Mouse (Mus musculus) limb, embryonic 15.5 days (tissue): Measurements from ENCODE around the gene Psmb8. TPM values are rescaled to one million over a fixed set of nuclear protein-coding genes. Genes with fewer than 3 reads are reported as not detected.

Experiments
- ATAC-seq: fragments of 200-750 bp; cut with Nextera tagmentation; 2 replicates; pipeline ENCODE4 v1.8.0; 2017; ENCODE audit warnings: low read depth, moderate TSS enrichment; ENCODE audit not compliant: insufficient number of reproducible peaks, low FRiP score, low TSS enrichment
- H3K27ac ChIP-seq: fragments of 300-500 bp; sonication (generic); 2 replicates; pipeline ENCODE4 v1.5.1; 2015; ENCODE audit warnings: moderate library complexity, mild to moderate bottlenecking, inconsistent platforms
- H3K27me3 ChIP-seq: fragments of 300-500 bp; sonication (generic); 2 replicates; pipeline ENCODE4 v1.6.1; 2015; ENCODE audit warnings: inconsistent platforms
- H3K36me3 ChIP-seq: fragments of 300-500 bp; sonication (generic); 2 replicates; pipeline ENCODE4 v1.6.1; 2015; ENCODE audit warnings: inconsistent platforms
- H3K4me1 ChIP-seq: fragments of 300-500 bp; sonication (generic); 2 replicates; pipeline ENCODE4 v1.6.1; 2015; ENCODE audit warnings: inconsistent platforms
- H3K4me2 ChIP-seq: fragments of 300-500 bp; sonication (generic); 2 replicates; pipeline ENCODE4 v1.6.1; 2015; ENCODE audit warnings: mild to moderate bottlenecking, inconsistent platforms
- H3K4me3 ChIP-seq: fragments of 300-500 bp; sonication (generic); 2 replicates; pipeline ENCODE4 v1.5.1; 2015; ENCODE audit warnings: mild to moderate bottlenecking, inconsistent platforms
- H3K9ac ChIP-seq: fragments of 300-500 bp; sonication (generic); 2 replicates; pipeline ENCODE4 v1.6.1; 2015; ENCODE audit warnings: inconsistent platforms
- H3K9me3 ChIP-seq: fragments of 300-500 bp; sonication (generic); 2 replicates; pipeline ENCODE4 v1.6.1; 2016; ENCODE audit warnings: inconsistent platforms
- WGBS: fragments of 180-500 bp; shearing (Covaris S2); methylation state at CpG from one replicate; pipeline ENCODE4 v1.1.7; 2015; 5-methylcytosine and 5-hydroxymethylcytosine counted together
- polyA plus RNA-seq: library from polyadenylated mRNA; unstranded; fragments of >200 nt; fragmentation: Nextera tagmentation; extraction: Ambion mirVana; gene quantifications from 2 replicates; pipeline ENCODE4 v1.2.1, GENCODE M21; 2015

Gene Psmb8
- polyA plus RNA-seq, 1 experiment from 2014 or later = 12.1 TPM

DNA sequence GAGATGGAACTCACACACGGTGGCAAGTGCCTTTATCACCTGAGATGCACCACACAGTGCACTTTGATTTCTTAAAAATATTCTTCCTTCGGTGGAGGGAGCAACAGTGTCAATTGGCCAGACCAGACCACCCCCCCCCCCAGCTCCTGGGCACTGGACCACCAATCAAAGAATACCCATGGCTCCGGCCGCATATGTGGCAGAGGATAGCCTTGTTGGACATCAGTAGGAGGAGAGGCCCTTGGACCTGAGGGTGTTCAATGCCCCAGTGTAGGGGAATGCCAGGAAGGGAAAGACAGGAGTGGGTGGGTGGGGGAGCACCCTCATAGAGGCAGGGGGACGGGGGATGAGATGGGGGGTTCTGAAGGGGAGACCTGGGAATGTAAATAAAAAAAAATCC lies 9.2 kb downstream of the Psmb8 start:
- Histone ChIP-seq H3K9ac (no peak overlapping the region), H3K4me3 (no peak overlapping the region), H3K27me3 (peaks cover 60% of the 10 kb centered on the region), H3K4me2 (no peak overlapping the region), H3K4me1 (peaks cover 8% of the 10 kb centered on the region), H3K36me3 (no peaks in the 10 kb centered on the region), H3K27ac (no peak overlapping the region), H3K9me3 (no peaks in the 10 kb centered on the region)
- no peak for ATAC-seq
- 85% methylated on average over 5 of the region's 5 CpGs for WGBS

GRCm38 (mm10) chr17:34207456-34207855 lies 9.9 kb downstream of the Psmb8 start:
- ATAC-seq = no peak
- H3K4me3 ChIP-seq = no peak overlapping the region
- no peak overlapping the region for H3K27ac ChIP-seq
- 56% methylated on average over 3 of the region's 3 CpGs for WGBS
- peaks cover 8% of the 10 kb centered on the region for H3K4me1 ChIP-seq
- no peaks in the 10 kb centered on the region for H3K36me3 ChIP-seq
- H3K9me3 ChIP-seq = no peaks in the 10 kb centered on the region
- H3K4me2 ChIP-seq = no peak overlapping the region
- H3K9ac ChIP-seq = no peak overlapping the region
- peaks cover 67% of the 10 kb centered on the region for H3K27me3 ChIP-seq

DNA sequence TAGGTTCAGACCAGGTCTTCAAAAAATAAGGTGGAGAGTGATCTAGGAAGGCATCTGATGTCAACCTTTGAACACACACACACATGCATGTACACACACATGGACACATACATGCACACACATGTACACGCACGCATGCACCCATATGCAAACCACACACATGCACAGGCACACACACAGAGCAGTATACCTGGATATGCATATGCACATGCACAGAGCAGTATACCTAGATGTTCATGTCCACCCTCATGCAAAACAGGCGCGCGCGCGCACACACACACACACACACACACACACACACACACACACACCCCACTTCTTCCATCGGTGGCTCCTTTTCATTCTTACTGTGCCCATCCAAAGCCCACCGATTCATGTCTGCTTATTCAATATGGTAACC lies 10.3 kb downstream of the Psmb8 start:
- Histone ChIP-seq H3K36me3 (no peaks in the 10 kb centered on the region), H3K27me3 (peaks cover 68% of the 10 kb centered on the region), H3K4me3 (no peak overlapping the region), H3K9ac (no peak overlapping the region), H3K4me1 (peaks cover 8% of the 10 kb centered on the region), H3K4me2 (no peak overlapping the region), H3K9me3 (no peaks in the 10 kb centered on the region), H3K27ac (no peak overlapping the region)
- ATAC-seq = no peak
- WGBS = 96% methylated on average over 9 of the region's 9 CpGs

DNA sequence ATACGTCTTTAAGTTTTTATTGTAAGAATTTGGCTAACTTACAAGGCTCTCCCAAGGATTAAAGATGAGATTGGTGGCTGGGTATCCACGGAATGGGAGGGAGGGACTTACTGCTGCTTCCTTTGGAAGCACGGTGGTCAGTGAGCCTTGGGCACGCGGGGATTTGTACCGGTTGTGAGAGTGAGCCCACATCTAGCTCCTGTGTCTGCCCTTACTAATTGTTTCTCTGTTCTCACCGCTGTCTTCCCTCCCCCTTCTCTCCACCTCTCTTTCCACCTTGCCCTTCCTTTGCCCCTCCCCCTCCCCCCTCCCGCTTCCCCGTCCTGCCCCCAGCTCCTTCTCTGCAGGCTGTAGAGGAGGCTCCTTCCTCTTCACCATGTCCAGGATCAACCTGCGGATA lies 10.9 kb downstream of the Psmb8 start:
- ATAC-seq = no peak
- no peak overlapping the region for H3K9ac ChIP-seq
- WGBS = 23% methylated on average over 10 of the region's 10 CpGs
- no peak overlapping the region for H3K4me3 ChIP-seq
- no peak overlapping the region for H3K27ac ChIP-seq
- H3K4me2 ChIP-seq = no peak overlapping the region
- peaks cover 69% of the 10 kb centered on the region for H3K27me3 ChIP-seq
- no peaks in the 10 kb centered on the region for H3K9me3 ChIP-seq
- no peaks in the 10 kb centered on the region for H3K36me3 ChIP-seq
- H3K4me1 ChIP-seq = peaks cover 8% of the 10 kb centered on the region

DNA sequence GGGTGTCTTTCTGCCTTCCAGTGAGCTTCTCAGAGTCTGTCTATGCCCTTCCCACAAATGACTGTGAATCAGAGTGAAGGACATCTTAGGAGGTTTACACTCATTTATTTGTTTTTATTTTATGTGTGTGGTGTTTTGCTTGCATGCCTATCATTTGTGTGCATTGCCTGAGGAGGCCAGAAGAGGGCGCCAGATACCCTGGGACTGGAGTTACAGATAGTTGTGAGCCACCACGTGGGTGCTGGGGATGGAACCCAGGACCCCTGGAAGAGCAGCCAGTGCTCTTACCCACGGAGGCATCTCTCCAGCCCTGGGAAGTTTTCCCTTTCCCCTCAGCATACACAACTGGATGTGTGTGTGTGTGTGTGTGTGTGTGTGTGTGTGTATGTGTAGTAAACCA lies 12.2 kb downstream of the Psmb8 start:
- H3K36me3 ChIP-seq = no peaks in the 10 kb centered on the region
- ATAC-seq = no peak
- no peak overlapping the region for H3K4me2 ChIP-seq
- peaks cover 80% of the 10 kb centered on the region for H3K27me3 ChIP-seq
- H3K4me1 ChIP-seq = peaks cover 8% of the 10 kb centered on the region
- H3K27ac ChIP-seq = no peak overlapping the region
- WGBS = 60% methylated on average over 3 of the region's 3 CpGs
- no peaks in the 10 kb centered on the region for H3K9me3 ChIP-seq
- no peak overlapping the region for H3K4me3 ChIP-seq
- H3K9ac ChIP-seq = no peak overlapping the region

- Histone ChIP-seq H3K4me1 (no peaks in the 10 kb centered on the region), H3K9me3 (no peaks in the 10 kb centered on the region), H3K4me3 (no peak overlapping the region), H3K4me2 (no peak overlapping the region), H3K36me3 (no peaks in the 10 kb centered on the region), H3K27ac (no peak overlapping the region), H3K27me3 (peaks cover 78% of the 10 kb centered on the region), H3K9ac (no peak overlapping the region)
- 73% methylated on average over 3 of the region's 3 CpGs for WGBS
- no peak for ATAC-seq
These were observed 13.1 kb downstream of the Psmb8 start for GRCm38 (mm10) chr17:34210599-34210998.

GRCm38 (mm10) chr17:34211746-34212365 lies 14.3 kb downstream of the Psmb8 start:
- peaks cover 69% of the 10 kb centered on the region for H3K27me3 ChIP-seq
- H3K36me3 ChIP-seq = no peaks in the 10 kb centered on the region
- WGBS = 20% methylated on average over 23 of the region's 23 CpGs
- H3K4me1 ChIP-seq = no peaks in the 10 kb centered on the region
- no peaks in the 10 kb centered on the region for H3K9me3 ChIP-seq
- no peak overlapping the region for H3K4me2 ChIP-seq
- no peak overlapping the region for H3K4me3 ChIP-seq
- H3K9ac ChIP-seq = no peak overlapping the region
- H3K27ac ChIP-seq = no peak overlapping the region
- no peak for ATAC-seq

DNA sequence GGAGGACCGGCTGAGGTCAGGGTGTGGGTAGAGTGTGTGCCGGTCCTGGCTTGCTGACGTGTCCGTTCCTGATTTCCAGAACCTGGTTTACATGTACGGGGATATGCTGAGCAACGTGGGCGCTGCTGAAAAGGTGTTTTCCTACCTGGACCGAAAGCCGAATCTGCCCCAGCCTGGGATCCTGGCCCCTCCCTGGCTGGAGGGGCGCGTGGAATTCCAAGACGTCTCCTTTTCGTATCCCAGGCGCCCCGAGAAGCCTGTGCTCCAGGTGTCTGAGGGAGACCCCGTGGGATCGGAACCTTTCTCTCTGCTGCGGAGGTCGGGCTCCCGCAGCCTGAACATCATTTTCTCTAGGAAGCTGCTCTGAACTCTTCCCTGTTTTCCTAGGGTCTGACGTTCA lies 16.4 kb downstream of the Psmb8 start:
- no peaks in the 10 kb centered on the region for H3K9me3 ChIP-seq
- no peak overlapping the region for H3K27ac ChIP-seq
- no peaks in the 10 kb centered on the region for H3K4me1 ChIP-seq
- 44% methylated on average over 21 of the region's 21 CpGs for WGBS
- peaks cover 61% of the 10 kb centered on the region for H3K27me3 ChIP-seq
- no peak overlapping the region for H3K4me2 ChIP-seq
- no peaks in the 10 kb centered on the region for H3K36me3 ChIP-seq
- ATAC-seq = no peak
- no peak overlapping the region for H3K4me3 ChIP-seq
- H3K9ac ChIP-seq = no peak overlapping the region

DNA sequence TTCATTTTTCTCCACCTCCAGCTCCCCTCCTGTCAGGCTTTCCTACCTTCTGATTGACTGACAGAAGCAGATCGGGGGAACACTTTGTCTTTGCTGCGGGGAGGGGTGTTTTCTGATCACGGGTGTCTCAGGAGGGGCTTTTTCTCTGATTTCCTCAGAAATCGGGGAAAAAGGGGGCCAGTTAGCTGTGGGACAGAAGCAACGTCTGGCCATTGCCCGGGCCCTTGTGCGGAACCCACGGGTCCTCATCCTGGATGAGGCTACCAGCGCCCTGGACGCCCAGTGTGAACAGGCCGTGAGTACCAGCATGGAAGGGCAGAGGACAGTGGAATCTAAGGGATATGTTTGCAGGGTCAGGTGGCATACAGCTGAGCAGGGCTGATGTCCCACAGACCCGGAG lies 17.7 kb downstream of the Psmb8 start:
- Histone ChIP-seq H3K36me3 (no peaks in the 10 kb centered on the region), H3K4me1 (no peaks in the 10 kb centered on the region), H3K27me3 (peaks cover 52% of the 10 kb centered on the region), H3K9ac (no peak overlapping the region), H3K9me3 (no peaks in the 10 kb centered on the region), H3K27ac (no peak overlapping the region), H3K4me2 (no peak overlapping the region), H3K4me3 (no peak overlapping the region)
- 86% methylated on average over 12 of the region's 12 CpGs for WGBS
- ATAC-seq = no peak

- WGBS = 85% methylated on average over 8 of the region's 8 CpGs
- H3K9ac ChIP-seq = no peak overlapping the region
- no peak for ATAC-seq
- peaks cover 32% of the 10 kb centered on the region for H3K27me3 ChIP-seq
- no peak overlapping the region for H3K27ac ChIP-seq
- H3K4me3 ChIP-seq = no peak overlapping the region
- H3K4me2 ChIP-seq = no peak overlapping the region
- no peaks in the 10 kb centered on the region for H3K9me3 ChIP-seq
- H3K36me3 ChIP-seq = no peaks in the 10 kb centered on the region
- H3K4me1 ChIP-seq = no peaks in the 10 kb centered on the region
These were observed 19.9 kb downstream of the Psmb8 start for GRCm38 (mm10) chr17:34217216-34217928.

- ATAC-seq = no peak
These were observed 20.5 kb downstream of the Psmb8 start for GRCm38 (mm10) chr17:34217986-34218385.

DNA sequence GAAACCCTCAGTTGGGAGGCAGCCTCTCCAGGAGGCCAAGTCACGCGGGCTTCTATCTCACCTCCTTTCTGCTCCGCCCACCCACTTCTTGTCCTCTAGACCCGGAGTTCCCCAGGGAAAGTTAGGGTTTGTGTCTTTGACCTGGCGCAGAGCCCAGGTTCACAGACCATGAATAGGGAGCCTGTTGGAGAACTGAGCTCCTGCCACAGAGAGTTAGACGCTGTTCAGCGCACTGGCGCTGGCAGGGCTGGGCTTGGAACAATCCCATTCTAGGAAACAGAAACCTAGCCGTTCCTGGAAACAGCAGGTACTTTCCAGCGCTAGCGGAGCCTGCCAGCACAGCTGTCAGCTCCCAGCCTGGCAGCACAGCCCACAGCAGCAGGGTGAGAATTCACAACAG lies 21.2 kb downstream of the Psmb8 start:
- no peak overlapping the region for H3K4me3 ChIP-seq
- 70% methylated on average over 11 of the region's 11 CpGs for WGBS
- H3K27me3 ChIP-seq = peaks cover 19% of the 10 kb centered on the region

More at GRCm38 (mm10) chr17:34217986-34218385, 20.5 kb downstream of the Psmb8 start:
- H3K9ac ChIP-seq = no peak overlapping the region
- H3K27ac ChIP-seq = no peak overlapping the region
- no peaks in the 10 kb centered on the region for H3K4me1 ChIP-seq
- no peak overlapping the region for H3K4me3 ChIP-seq
- no peaks in the 10 kb centered on the region for H3K9me3 ChIP-seq
- H3K27me3 ChIP-seq = peaks cover 25% of the 10 kb centered on the region
- WGBS = 82% methylated on average over 5 of the region's 5 CpGs
- no peak overlapping the region for H3K4me2 ChIP-seq
- H3K36me3 ChIP-seq = no peaks in the 10 kb centered on the region

More for the DNA sequence above, 21.2 kb downstream of the Psmb8 start:
- Histone ChIP-seq H3K9me3 (no peaks in the 10 kb centered on the region), H3K4me2 (no peak overlapping the region), H3K9ac (no peak overlapping the region), H3K27ac (no peak overlapping the region), H3K4me1 (no peaks in the 10 kb centered on the region), H3K36me3 (no peaks in the 10 kb centered on the region)
- ATAC-seq = peak; percentile 69; the same call in 1 of the 2 replicates
